Mouse (Mus musculus) forebrain, postnatal 0 days (tissue): ENCODE data around the gene Pik3c2a. TPM values are rescaled to one million over a fixed set of nuclear protein-coding genes. Genes with fewer than 3 reads are reported as not detected.
A peak's percentile ranks its signal among the peaks of the same experiment; 100 is the strongest.
"Not testable (repeated sequence)": the region's sequence is repeated elsewhere in the genome, so short reads cannot be mapped to it uniquely, and the experiment has no call there.

Experiments
- ATAC-seq: fragments of 200-750 bp; cut with Nextera tagmentation; 2 replicates; pipeline ENCODE4 v1.8.0; 2017; ENCODE audit warnings: mild to moderate bottlenecking, moderate library complexity
- DNase-seq: peaks from one replicate; pipeline ENCODE4 v3.0.0-alpha.2; 2015
- H3K27ac ChIP-seq: fragments of 300-500 bp; sonication (generic); 2 replicates; pipeline ENCODE4 v1.5.1; 2014; ENCODE audit warnings: low read depth, mild to moderate bottlenecking, antibody characterized with exemption, low read length, moderate library complexity, mixed read lengths
- H3K27me3 ChIP-seq: fragments of 300-500 bp; sonication (generic); 2 replicates; pipeline ENCODE4 v1.6.1; 2014; ENCODE audit warnings: mild to moderate bottlenecking, low read length, mixed read lengths; ENCODE audit not compliant: insufficient read depth
- H3K36me3 ChIP-seq: fragments of 300-500 bp; sonication (generic); 2 replicates; pipeline ENCODE4 v1.6.1; 2014; ENCODE audit warnings: mild to moderate bottlenecking, moderate library complexity; ENCODE audit not compliant: insufficient read depth
- H3K4me1 ChIP-seq: fragments of 300-500 bp; sonication (generic); 2 replicates; pipeline ENCODE4 v1.6.1; 2014; ENCODE audit warnings: antibody characterized with exemption; ENCODE audit not compliant: insufficient read depth
- H3K4me2 ChIP-seq: fragments of 300-500 bp; sonication (generic); 2 replicates; pipeline ENCODE4 v1.6.1; 2014; ENCODE audit warnings: low read depth, mild to moderate bottlenecking, moderate library complexity
- H3K4me3 ChIP-seq: fragments of 300-500 bp; sonication (generic); 2 replicates; pipeline ENCODE4 v1.5.1; 2014; ENCODE audit warnings: low read depth, low read length, mixed read lengths
- H3K9ac ChIP-seq: fragments of 300-500 bp; sonication (generic); 2 replicates; pipeline ENCODE4 v1.6.1; 2014; ENCODE audit warnings: mild to moderate bottlenecking
- H3K9me3 ChIP-seq: fragments of 300-500 bp; sonication (generic); 2 replicates; pipeline ENCODE4 v1.6.1; 2016; ENCODE audit warnings: low read length
- CTCF ChIP-seq: sonication (generic); IDR thresholded peaks from 2 replicates; pipeline ENCODE4 v1.5.1; 2016; ENCODE audit warnings: antibody characterized with exemption, control low read depth, low read depth
- WGBS: fragments of 180-500 bp; shearing (Covaris S2); extraction: QIAGEN DNeasy Blood & Tissue Kit; methylation state at CpG from one replicate; pipeline ENCODE4 v1.1.7; 2014; 5-methylcytosine and 5-hydroxymethylcytosine counted together
- polyA plus RNA-seq: library from polyadenylated mRNA; unstranded; fragments of >200 nt; fragmentation: Nextera tagmentation; extraction: Ambion mirVana; gene quantifications from 2 replicates; pipeline ENCODE4 v1.2.1, GENCODE M21; 2015
- total RNA-seq: library from RNA; depleted of rRNA; stranded (reverse); fragments of >200 nt; gene quantifications from 2 replicates; pipeline ENCODE4 v1.2.3, GENCODE M21; 2014

Pik3c2a gene
- total and polyA plus RNA-seq, 2 experiments from 2014 or later: 5.3 to 31.5 TPM

DNA sequence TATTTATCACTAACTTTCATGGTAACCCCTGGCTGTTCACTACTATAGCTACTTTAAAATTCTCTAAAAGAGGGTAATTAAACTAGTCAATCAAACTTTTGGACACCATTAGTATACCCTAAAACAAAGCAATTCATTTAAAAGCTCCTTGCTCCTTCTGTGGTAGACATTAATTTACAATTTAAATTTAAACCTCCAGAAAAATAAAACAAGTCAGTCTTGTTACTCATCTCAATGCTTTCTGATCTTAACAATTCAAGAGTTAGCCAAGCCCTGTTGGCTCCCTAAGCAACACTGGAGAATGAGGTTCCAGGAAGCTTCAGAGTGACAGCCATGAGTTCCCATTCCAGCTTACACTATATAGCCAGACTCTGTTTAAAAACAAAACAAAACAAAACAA is 22.2 kb downstream of the Pik3c2a start:
- no peak for DNase-seq
- H3K27ac ChIP-seq: no peak overlapping the region
- no peak overlapping the region for H3K9ac ChIP-seq
- no peaks in the 10 kb centered on the region for H3K9me3 ChIP-seq
- no peak for TF ChIP-seq CTCF
- no peak overlapping the region for H3K4me2 ChIP-seq
- no peak; the same call in 1 of the 2 replicates for ATAC-seq
- H3K4me3 ChIP-seq: no peak overlapping the region
- H3K4me1 ChIP-seq: no peaks in the 10 kb centered on the region
- H3K36me3 ChIP-seq: peaks cover 9% of the 10 kb centered on the region; the same call in 1 of the 2 replicates
- H3K27me3 ChIP-seq: no peaks in the 10 kb centered on the region

DNA sequence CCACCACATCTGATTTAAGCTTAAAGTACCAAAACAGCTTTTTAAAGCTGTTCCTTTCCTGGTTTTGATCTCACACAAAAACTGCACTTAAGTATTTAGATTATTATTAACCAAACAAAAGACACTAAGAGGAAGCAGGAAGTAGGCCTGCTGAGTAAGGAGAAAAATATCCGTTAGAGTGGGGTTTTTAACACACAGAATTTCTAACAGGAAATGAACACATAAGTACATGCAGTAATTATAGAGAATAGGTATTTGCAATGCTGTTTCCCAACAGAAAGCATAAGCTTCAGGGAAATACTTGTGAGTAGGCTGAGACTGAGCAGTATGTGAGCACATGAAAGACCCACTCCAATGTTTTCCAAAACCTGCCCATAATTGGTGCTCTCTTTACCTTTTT is 33.8 kb downstream of the Pik3c2a start:
- no peak for DNase-seq

DNA sequence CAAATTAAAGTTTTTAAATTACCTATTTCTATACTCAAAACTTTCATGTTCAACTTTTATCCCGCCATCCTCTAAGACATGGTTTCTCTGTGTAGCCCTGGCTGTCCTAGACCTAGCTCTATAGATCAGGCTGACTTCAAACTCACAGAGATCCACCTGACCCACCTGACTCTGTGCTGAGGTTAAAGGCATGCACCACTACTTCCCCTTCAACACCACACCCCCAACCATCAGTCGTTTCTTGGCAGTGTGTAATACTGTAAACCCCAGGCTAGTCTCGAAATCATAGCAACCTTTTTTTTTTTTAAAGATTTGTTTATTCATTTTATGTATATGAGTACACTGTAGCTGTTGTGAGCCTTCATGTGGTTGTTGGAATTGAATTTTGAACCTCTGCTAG is 50.9 kb downstream of the Pik3c2a start:
- Histone ChIP-seq H3K4me2 (no peak overlapping the region), H3K27me3 (no peaks in the 10 kb centered on the region), H3K9me3 (no peaks in the 10 kb centered on the region), H3K9ac (no peak overlapping the region), H3K4me1 (no peaks in the 10 kb centered on the region), H3K36me3 (no peaks in the 10 kb centered on the region), H3K4me3 (no peak overlapping the region), H3K27ac (no peak overlapping the region)
- no peak for TF ChIP-seq CTCF
- 89% methylated on average over 3 of the region's 3 CpGs for WGBS
- no peak for ATAC-seq
- DNase-seq: no peak

More for the DNA sequence above, 33.8 kb downstream of the Pik3c2a start:
- no peaks in the 10 kb centered on the region for H3K36me3 ChIP-seq
- no peaks in the 10 kb centered on the region for H3K27me3 ChIP-seq
- 42% methylated on average over 1 of the region's 1 CpGs for WGBS
- no peak overlapping the region for H3K4me2 ChIP-seq
- H3K4me3 ChIP-seq: no peak overlapping the region
- no peak for ATAC-seq
- no peaks in the 10 kb centered on the region for H3K9me3 ChIP-seq
- H3K9ac ChIP-seq: no peak overlapping the region
- no peak overlapping the region for H3K27ac ChIP-seq
- TF ChIP-seq CTCF: no peak
- no peaks in the 10 kb centered on the region for H3K4me1 ChIP-seq

DNA sequence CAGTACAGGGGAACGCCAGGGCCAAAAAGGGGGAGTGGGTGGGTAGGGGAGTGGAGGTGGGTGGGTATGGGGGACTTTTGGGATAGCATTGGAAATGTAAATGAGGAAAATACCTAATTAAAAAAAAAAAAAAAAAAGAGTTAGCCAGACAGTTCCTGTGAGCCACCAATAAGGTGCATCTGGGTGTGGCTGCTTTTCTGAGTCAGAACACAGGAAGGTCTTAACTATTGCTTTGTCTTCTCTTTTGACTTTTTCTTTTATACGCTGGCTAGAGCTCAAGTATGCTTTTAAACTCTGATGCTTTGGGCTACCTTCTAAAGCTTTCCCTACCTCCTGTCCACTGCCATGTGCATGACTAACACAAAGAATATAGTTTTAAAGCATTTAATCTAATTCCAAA is 55.9 kb downstream of the Pik3c2a start:
- not testable (repeated sequence) for H3K4me3 ChIP-seq, H3K9ac ChIP-seq, H3K4me1 ChIP-seq, H3K9me3 ChIP-seq, ATAC-seq, DNase-seq, H3K36me3 ChIP-seq, H3K4me2 ChIP-seq, H3K27me3 ChIP-seq, H3K27ac ChIP-seq
- WGBS: 98% methylated on average over 2 of the region's 2 CpGs

DNA sequence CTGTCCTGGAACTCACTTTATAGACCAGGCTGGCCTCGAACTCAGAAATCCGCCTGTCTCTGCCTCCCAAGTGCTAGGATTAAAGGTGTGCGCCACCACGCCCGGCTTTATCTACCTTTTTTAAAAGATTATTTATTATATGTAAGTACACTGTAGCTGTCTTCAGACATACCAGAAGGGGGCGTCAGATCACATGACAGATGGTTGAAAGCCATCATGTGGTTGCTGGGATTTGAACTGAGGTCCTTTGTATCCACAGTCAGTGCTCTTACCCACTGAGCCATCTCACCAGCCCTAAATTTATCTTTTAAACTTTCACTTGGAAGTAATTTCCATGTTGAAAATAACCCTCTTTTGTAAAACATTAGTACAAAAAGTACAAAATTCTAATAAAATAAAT is 64.1 kb downstream of the Pik3c2a start:
- ATAC-seq, H3K27ac ChIP-seq, H3K9me3 ChIP-seq, H3K4me1 ChIP-seq, H3K4me3 ChIP-seq, H3K4me2 ChIP-seq, H3K27me3 ChIP-seq, DNase-seq, H3K36me3 ChIP-seq, H3K9ac ChIP-seq: not testable (repeated sequence)
- 94% methylated on average over 6 of the region's 6 CpGs for WGBS

DNA sequence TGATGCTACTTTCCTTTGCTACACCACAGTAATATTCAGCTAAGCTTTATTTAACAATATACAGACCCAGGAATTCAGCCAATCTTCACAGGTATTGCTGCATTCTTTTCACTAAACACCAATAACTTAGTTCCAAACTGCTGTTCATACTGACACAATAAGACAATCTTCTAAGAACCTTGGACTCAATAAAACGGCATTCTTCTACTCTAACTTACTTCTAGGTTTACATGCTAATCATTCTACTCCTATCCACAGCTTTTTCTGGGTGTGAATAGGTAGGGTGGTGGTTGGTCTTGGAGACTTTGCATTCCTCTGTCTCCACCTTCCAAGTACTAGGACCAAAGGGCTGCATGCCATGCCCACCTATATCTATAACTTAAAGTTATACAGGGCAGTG is 69.0 kb downstream of the Pik3c2a start:
- ATAC-seq: no peak
- Histone ChIP-seq H3K27me3 (no peaks in the 10 kb centered on the region), H3K36me3 (peaks cover 12% of the 10 kb centered on the region), H3K4me2 (no peak overlapping the region), H3K9me3 (no peaks in the 10 kb centered on the region), H3K27ac (no peak overlapping the region), H3K4me1 (no peaks in the 10 kb centered on the region), H3K4me3 (no peak overlapping the region), H3K9ac (no peak overlapping the region)
- no peak for DNase-seq
- no peak for TF ChIP-seq CTCF
- WGBS: 87% methylated on average over 1 of the region's 1 CpGs

DNA sequence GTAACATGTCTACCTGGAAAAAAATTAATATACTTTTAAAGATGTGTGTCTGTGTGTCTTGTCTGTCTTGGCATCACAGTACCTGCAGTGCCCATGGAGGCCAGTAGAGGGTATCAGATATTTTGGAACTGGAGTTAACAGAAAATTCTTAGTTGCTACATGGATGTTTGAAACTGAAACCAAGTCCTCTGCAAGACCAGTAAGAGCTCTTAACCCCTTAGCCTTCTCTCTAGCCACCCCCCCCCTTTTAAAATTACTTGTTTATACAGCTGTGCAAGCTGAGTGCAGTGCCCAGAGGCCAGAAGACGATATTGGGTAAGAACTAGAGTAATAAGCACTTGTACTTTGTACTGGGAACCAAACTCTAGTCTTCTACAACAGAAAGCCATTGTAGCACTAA is 107.0 kb downstream of the Pik3c2a start:
- Histone ChIP-seq H3K27me3 (no peaks in the 10 kb centered on the region), H3K4me3 (no peak overlapping the region), H3K9ac (no peak overlapping the region), H3K4me2 (no peak overlapping the region), H3K9me3 (no peaks in the 10 kb centered on the region), H3K36me3 (peaks cover 10% of the 10 kb centered on the region), H3K4me1 (no peaks in the 10 kb centered on the region), H3K27ac (no peak overlapping the region)
- peak; percentile 68 for TF ChIP-seq CTCF
- 86% methylated on average over 1 of the region's 1 CpGs for WGBS
- no peak for ATAC-seq
- DNase-seq: peak; percentile 50

DNA sequence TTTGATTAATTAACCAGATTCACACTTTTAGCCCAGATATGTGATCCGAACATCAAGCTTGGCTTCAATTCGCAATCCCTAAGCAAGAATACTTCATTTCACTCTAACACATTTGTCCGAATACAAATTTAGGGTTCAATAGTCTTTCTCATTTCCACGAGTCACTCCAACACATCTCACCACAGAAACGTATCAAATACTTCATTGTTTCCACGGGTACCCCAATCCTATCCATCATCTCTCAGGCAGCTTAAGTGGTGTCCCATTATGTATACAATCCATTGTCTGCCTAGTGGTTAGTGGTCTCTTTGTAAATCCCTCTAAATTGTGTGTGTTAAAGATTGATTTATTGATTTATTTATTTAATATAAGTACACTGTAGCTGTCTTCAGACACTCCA is 108.1 kb downstream of the Pik3c2a start:
- Histone ChIP-seq H3K4me2 (no peak overlapping the region), H3K9ac (no peak overlapping the region; the same call in 1 of the 2 replicates), H3K36me3 (peaks cover 21% of the 10 kb centered on the region), H3K4me3 (peak overlapping the region; percentile 91; the same call in 1 of the 2 replicates), H3K9me3 (no peaks in the 10 kb centered on the region), H3K4me1 (no peaks in the 10 kb centered on the region), H3K27ac (no peak overlapping the region), H3K27me3 (no peaks in the 10 kb centered on the region)
- ATAC-seq: no peak
- DNase-seq: no peak
- no peak for TF ChIP-seq CTCF
- 78% methylated on average over 6 of the region's 6 CpGs for WGBS
